Mouse (Mus musculus): ENCODE data around the gene Snx17. TPM values are rescaled to one million over a fixed set of nuclear protein-coding genes. Genes with fewer than 3 reads are reported as not detected.

Snx17 gene
- 10 to 100 TPM; 80.0 to 80.7 TPM for total RNA-seq (2021)

DNA sequence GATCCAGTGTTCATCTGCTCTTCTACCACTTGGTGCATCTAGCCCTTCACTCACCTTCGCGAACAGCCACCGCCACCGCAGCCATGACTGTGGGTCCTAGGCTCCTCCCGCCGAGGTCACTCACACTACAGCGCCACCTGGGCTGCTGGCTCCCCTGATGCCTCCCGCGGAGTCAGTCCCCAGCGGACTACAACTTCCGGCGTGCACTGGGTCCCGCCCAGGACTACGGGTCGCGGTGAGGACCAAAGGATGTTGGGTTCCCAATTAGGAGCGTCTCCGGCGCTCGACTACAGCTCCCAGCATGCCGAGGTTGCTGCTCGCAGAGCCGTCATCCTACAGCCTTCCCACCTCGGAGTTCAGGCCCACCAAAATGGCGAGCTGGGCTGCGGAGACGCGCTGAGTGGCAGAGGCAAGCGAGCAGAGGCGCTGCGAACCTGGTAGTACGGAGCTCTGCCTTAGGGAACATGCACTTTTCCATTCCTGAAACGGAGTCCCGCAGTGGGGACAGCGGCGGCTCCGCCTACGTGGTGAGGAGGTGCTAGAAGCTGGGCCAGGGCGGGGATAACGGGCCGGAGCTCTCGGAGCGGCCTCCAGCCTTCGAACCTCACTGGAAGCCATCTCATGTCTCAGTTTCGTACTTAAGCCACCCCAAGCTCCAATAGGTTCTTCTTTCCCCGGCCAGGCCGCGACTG is at the start of gene Snx17, which contains the start of gene Eif2b4:
Gene Snx17, plus strand, starts transcription at position 289 of the 692 bp plus-strand sequence.
Gene Eif2b4, minus strand, starts transcription at position 492 of the 692 bp plus-strand sequence.
- peak; percentile 100 for DNase-seq
- intact Hi-C loops (cut with DNase I): no loop called here

DNA sequence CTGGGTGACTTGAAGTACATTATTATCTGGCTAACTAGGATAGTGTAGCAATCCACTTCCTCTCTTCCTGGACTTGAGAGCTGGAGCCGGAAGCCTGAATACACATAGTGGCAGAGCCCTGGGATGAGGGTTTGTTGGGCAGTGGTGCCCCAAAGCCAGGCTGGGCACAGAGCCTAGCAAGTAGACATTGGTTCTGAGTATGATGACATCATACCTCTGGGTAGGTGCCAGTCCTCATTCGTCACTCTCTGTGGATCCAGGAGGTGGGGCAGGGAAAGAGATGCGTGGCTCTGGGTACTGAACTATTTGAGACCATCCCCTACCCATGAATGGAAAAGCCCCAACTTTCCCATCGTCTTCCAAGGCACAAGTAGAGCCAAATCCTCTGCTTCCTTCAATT is 43.2 kb upstream of the Snx17 start:
- DNase-seq: peak; percentile 32 to 35

DNA sequence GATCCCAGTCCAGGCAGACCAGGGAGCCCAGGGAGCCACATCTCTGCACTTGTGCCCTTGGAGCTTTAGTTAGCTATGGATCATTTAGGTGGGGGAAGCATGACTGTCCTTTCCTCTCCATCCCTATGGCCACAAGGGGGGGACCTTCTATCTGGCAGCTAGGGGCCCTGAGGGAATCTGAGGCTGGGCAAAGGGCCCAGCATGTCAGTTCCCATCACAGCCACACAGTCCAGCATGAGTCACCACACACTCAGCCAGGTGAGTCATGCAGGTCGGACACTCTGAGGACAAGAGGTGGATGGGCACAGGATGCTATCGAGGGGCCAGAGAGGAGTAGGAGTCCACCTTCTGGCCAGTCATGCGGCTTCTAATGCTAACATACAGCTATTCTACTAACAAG is 41.3 kb upstream of the Snx17 start:
- intact Hi-C loops (cut with DNase I): no loop called here
- DNase-seq: peak; percentile 57 to 61

More for the DNA sequence above, 43.2 kb upstream of the Snx17 start:
- intact Hi-C loops (cut with DNase I): no loop called here

DNA sequence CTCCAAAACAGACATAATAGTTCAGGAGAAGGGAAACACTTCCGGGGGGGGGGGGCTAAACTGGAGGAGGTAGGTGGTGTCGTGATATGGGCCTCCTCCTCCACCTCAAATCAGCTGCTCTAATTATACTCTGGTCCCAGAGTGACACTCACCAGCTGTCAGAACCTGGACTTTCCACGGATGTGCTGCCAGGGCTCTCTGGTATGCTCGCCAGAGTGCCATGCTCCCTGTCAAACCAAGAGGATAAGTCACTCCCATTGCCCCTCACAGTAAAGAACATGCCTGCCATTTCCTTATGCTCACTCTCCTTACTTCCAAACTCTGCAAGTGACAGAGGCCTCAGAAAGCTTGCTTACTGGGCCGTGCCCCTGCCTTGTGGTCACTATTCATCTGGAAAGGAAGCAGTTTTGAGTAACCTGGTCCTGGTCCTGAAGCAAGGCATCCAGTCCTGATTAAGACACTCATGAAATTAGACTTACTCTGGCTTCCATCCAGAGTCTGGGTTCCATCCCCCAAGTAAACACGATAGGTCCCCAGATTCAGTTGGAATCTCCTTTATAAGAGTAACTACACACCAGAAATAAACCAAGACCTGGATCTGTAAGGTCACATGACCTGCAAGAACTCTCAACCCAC is 39.4 kb upstream of the Snx17 start:
- intact Hi-C loops (cut with DNase I): no loop called here
- DNase-seq: peak; percentile 39 to 56

DNA sequence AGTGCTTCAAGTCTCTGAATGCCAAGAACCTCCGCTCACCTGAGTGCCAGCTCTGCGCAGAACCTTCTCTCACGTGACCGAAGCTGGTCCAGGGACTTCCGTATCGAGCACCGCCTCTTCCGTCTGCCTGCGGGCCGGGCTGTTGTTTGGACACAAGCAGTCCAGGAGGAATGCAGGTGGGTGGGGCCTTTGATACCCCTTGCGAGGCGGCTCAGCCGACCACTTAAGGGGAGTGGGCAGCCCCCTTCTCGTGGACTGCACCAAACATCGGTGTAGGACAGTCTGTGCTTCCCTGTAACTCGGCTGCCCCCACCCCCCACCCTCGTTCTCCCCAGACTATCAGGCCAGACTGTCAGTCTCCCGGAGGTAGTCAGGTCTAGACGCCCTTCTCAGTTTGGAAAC is 38.9 kb upstream of the Snx17 start, which contains the start of gene Mpv17:
Gene Mpv17, minus strand, starts transcription at position 100 of the 402 bp plus-strand sequence.
- peak; percentile 88 for DNase-seq
- intact Hi-C loops (cut with DNase I): no loop called here

DNA sequence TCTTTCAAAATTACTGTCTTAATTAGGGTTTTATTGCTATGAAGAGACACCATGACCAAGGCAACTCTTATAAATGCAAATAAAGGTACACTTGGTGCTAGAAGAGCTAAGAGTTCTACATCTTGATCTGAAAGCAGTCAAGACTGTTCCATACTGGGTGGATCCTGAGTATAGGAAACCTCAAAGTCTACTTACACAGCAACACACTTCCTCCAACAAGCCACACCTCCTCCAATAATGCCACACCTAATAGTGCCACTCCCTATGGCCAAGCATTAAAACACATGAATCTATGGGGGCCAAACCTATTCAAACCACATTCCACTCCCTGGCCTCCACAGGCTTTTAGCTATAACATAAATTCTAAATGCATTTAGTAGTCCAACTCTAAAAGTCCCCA is 30.6 kb upstream of the Snx17 start:
- intact Hi-C loops (cut with DNase I): no loop called here
- no peak for DNase-seq

DNA sequence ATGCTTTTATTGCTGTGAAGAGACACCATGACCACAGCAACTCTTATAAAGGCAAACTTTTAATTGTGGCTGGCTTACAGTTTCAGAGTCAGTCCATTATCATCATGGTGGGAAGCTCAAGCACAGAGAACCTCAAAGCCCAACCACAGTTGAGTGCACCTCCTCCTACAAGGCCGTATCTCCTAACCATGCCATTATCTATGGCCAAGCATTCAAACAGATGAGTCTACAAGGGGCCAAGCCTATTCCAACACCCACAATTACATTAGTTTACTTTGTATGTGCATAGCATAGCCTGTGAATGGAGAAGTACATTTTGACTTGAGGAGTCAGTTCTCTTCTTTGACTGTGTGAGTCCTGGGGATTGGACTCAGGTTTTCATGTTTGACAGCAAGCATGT is 28.1 kb upstream of the Snx17 start:
- no peak for DNase-seq
- intact Hi-C loops (cut with DNase I): no loop called here

DNA sequence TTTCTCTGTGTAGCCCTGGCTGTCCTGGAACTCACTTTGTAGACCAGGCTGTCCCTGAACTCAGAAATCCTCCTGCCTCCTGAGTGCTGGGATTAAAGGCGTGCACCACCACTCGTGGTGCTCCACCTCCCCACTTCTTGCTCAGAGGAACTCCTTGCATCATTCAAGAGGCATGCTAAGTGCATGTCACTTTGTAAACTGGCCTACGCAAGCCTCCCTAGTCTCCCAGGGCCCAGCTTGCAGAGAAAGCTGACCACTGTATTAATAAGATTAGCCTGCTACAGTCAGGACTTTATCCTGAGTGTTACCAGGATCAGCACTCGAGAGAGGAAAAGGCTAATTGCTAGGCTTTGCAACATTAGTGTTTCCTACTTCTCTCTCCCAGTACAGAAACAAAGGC is 24.4 kb upstream of the Snx17 start:
- no peak for DNase-seq
- intact Hi-C loops (cut with DNase I): no loop called here

DNA sequence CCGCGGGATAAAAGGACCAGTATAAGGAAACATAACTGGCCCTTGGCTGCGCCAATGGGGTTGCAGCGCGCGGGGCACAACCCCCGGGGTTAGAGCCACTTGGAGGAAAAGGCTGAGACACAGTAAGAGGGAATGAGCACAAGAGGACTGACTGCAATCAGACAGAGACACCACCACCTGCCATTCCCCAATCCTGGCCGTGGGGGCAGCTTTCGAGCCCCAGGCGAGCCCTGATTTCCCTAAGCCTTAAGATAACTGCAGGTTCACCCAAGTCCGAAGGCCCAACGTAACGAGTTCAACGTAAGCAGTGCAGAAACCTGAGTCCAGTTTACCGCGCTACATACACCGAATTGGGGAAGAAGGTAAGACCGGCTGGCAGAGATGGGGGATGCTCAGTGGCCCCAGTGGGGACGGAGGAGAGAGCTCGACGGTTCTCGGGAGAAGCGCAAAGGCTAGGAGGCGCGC is 13.7 kb upstream of the Snx17 start:
- DNase-seq: no peak
- intact Hi-C loops (cut with DNase I): no loop called here

DNA sequence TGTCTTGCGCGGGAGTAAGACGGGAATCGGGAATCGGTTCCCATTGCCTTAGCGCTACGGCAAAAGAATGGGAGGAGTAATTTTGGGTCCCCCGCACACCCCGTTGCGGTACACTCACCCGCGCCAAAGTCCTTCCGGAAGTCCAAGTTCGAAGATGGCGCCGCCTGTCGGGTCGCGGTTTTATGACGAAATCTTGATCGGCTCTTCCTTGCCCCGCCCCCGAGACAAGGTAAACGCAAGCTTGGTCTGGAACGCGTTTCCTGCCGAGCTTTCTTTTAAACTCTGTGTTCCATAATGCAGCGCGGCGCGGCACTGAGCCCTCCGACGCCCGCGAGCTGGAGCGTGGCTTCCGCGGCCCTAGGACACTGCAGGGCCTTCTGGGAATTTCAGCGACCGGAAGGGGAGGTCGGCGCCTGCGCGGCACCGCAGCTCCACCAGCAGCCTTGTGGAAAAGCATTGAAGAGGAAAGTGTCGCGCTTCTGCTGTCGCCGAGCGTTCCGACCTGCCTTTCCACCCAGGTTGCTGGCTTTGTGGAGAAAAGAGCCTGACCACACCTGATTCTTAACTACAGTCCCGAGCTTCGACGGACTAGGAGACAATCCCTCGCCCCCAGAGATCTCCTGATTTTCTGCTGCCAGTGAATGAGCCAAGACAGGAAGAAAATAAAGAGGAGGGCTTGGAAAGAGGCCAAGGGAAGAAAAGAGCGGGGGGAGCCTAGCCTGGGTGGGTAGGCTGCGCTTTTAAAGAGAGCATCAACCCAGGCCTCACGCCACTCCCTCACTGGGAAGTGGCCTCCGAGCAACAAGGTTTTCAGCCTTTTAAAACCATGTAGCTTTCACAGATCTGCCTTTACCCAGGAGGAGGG is 13.0 kb upstream of the Snx17 start, which contains the start of the genes Gm29609 and Gtf3c2:
Gene Gm29609, minus strand, starts transcription at position 146 of the 865 bp plus-strand sequence.
Gene Gtf3c2, minus strand, starts transcription at position 379 of the 865 bp plus-strand sequence.
- intact Hi-C loops (cut with DNase I): no loop called here
- peak; percentile 96 to 97 for DNase-seq

DNA sequence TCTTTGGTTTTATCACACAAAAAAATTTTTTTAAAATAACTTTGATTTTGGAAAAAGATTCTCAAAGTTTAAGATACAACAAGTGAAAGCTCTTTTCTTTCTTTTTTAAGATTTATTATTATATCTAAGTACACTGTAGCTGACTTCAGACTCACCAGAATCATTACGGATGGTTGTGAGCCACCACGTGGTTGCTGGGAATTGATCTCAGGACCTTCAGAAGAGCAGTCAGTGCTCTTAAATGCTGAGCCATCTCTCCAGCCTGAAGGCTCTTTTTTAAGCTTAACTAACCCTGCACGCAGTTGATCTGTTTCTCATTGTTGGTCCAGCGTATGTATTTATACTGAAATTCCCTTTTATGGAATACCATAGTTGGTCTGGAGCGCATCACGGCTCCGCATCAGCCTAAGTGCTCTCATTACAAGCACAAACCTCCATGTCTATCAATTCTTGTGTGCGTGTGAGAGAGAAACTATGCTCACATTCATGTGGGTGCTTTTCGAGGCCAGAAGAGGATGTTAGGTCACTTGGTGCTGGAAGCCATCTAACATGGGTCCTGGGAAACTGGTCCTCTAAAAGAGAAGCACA is 11.8 kb upstream of the Snx17 start:
- DNase-seq: no peak
- intact Hi-C loops (cut with DNase I): no loop called here

DNA sequence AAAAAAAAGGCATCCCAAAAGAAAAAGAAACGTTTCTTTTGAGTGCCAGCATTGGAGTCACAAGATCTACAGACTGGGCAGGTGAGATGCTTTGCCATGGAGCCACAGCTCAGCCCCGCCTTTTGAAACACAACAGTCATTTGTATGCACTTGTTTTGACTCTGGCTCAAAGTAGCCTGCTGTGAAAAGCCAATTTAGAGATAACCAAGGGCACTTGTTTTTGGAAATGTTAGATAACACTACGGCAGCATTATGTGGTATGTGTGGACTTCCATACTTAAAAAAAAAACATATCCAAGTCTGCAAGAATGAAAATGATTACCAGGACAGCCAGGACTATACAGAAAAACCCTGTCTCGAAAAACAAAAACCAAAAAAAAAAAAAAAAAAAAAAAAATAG is 9.3 kb upstream of the Snx17 start:
- no peak for DNase-seq
- intact Hi-C loops (cut with DNase I): no loop called here

DNA sequence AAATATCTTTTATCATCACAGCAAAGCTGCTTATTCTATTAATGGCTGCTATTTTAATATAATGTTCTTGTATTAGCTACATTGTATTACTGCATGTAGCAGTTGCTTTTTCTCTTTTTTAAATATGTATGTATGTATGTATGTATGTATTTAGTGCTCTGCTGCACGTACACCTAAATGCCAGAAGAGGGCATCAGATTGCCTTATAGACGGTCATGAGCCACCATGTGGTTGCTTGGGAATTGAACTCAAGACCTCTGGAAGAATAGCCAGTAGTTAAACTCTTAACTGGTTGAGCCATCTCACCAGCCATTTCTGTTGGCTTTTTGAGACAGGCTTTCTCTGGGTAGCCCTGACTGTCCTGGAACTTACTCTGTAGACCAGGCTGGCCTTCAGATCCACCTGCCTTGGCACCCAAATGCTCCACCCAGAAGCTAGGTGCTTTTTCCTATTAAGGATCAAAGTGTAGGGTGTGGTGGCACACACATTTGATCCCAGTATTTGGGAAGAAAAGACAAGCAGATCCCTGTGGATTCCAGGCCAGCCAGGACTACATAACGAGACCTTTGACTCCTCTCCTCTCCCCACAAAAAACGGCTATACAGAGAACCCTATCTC is 4.7 kb upstream of the Snx17 start:
- intact Hi-C loops (cut with DNase I): no loop called here
- no peak for DNase-seq

DNA sequence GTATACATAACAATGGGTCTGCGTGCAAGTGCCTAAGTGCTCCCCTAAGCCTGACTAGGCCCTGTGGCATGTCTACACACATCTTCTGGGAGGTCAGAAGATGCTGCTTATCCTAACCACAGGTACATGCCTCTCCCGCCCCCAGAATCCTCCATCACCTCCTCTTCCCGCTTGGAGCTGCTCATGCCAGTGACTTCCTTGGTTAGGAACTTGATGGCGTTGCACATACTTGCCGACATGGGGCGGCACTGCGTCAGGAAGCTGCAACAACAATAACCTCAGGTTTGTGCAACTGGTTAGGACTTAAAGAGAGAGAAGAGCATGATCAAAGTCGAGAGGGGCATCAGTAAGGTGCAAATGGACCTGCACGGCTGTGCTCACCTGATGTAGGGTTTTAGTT is 2.8 kb upstream of the Snx17 start:
- intact Hi-C loops (cut with DNase I): no loop called here
- DNase-seq: no peak

DNA sequence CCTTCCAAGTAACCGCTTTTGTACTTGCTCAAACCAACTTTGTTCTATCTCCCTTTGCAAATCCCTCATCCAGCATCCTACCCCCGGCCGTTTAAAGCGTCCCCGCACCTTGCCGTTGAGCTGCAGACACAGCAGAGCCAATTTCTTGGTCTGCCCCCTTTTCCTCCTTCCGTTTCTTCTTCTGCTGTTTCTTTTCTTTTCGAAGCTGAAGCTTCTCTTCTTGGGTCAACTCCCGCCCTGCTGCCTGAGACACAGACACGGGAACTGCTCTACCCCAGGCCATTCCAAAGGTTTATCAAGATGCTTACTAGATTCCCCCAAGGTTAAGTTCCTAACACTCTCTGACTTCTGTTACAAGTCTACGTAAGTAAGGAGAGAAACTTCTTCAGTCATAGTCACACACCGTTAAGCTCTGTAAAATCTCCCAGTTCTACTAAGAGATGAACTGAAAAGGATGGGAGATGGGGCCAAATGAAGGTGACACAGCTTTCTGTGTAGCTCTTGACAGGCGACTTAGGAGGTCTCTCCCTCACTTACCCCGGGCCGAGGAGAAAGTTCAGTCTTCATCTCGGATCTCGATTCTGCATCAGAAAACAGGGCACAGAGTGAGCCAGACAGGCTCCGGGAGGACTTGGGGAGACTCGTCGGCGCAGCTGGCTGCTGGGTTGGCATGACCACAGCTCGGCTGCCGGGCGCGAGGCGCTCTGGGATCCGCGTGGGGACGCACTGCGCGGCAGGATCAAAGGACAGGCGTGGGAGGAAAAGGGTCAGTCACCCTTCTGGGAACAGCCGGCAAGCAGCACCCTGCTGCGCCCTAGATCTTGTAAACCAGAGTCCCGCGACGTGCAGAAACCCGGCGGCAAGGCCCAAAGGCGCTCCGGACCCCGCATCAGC is 735 bp upstream of the Snx17 start:
- DNase-seq: no peak
- intact Hi-C loops (cut with DNase I): no loop called here

DNA sequence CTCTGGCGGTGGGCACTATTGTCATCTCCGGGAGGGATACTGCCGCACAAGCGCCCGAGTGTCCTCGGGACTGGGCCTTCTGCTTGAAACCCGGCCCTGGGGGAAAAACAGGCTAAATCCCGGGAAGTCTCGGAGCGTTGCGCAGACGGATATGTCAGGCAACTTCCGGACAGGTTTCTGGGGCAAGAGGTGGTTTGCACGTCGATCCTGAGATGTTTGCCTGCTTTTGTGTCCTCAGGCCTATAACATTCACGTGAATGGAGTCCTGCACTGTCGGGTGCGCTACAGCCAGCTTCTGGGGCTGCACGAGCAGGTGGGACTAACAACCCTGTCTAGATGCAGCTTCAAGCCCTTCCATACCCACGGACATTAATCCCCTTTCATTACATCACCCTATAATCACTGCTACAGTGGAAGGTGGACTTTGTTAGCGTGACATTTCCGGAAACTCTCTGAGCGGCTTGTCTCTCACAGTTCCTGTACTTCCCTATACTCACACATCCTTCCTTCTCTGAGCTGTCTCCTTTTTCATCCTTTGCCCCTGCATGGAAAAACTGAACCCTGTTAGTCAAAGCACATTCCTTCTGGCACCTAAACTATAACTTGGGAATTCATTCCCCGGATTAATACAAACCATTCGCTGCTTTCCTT is 729 bp downstream of the Snx17 start:
- intact Hi-C loops (cut with DNase I): no loop called here
- no peak for DNase-seq

DNA sequence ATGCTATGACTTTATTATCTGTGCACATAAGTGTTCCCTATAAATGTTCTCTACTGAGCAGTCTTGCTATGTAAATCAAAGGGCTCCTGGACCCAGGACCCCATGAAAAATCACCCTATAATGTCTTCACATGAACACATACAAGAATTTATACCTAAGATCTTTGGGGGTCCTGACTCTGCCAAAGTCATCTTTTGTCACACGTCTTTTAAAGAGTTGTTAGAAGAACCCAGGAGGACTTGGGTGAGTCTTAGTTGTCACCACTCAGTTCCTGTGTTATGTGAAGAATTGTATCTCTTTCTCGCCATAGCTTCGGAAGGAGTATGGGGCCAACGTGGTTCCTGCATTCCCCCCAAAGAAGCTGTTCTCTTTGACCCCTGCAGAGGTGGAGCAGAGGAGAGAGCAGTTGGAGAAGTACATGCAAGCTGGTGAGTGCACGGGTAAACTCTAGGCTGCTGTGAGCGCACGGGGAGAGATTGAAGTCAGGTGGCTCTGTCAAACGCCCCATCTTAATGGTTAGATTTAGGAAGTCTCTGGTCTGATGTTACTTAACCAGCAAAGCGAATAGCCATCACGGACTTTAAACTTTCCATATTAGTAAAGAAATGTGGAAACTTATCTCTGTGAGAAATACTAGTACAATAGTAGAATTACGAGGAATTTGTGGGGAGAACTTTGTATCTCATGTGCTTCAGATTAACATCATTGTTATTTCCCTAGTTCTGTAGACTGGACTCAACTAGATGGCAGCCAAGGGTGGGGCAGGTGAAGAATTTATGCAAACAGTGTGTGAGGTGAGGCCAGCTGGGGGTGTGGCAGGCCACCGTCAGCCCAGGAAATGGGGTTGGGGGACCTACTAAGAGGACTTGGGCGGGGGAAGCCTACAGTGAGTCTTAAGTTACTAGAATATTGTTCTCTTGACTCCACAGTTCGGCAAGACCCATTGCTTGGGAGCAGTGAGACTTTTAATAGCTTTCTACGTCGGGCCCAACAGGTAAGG is 1.8 kb downstream of the Snx17 start:
- intact Hi-C loops (cut with DNase I): no loop called here

DNA sequence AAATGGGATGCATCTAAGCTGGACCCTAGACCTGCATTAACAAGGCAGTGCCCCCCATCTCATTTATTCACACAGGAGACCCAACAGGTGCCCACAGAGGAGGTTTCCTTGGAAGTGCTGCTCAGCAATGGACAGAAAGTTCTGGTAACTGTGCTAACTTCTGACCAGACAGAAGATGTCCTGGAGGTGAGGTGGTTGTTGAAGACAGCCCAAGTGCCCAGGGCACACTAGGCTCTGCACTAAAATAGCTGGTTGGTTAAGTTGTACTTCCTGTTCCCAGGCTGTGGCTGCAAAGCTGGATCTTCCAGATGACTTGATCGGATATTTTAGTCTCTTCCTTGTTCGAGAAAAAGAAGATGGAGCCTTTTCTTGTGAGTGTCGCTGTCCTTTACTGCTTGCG is 2.6 kb downstream of the Snx17 start:
- no peak for DNase-seq
- intact Hi-C loops (cut with DNase I): no loop called here

More for the DNA sequence above, 1.8 kb downstream of the Snx17 start:
- no peak for DNase-seq

All from heart, postnatal 10 days (tissue).